Mouse (Mus musculus): ENCODE data around the gene Thap2. TPM values are rescaled to one million over a fixed set of nuclear protein-coding genes. Genes with fewer than 3 reads are reported as not detected.

Thap2 gene
- polyA plus RNA-seq, 1 experiment from 2014 or later, result 14.1 TPM

DNA sequence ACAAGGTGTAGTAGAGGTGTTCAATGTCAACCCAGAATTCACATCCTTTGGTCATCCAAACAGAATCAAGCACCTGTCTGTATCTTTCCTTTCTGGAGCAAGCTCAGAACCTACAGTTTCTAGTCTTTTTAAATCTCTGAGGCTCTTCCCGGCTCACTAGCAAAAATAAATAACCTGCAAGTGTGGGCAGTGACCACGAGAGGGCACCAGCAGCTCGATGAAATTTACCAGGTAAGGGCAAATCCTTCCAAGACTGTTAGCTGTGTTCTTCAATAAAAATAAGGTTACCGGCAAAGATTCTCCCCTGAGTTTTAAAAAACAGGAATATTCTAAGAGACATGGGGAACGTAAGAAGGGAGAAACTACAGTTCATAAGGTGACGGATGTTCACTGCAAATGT lies 60.9 kb downstream of the Thap2 start:
- Histone ChIP-seq H3K27ac (replicated peaks in 1 of 2; ENCODE audit: control insufficient read depth in 1 of 2, insufficient read depth in 1 of 2, low read depth in 2 of 2, low read length in 2 of 2) (no peak overlapping the region), H3K36me3 (ENCODE audit: control insufficient read depth, insufficient read depth, low read length) (no peaks in the 10 kb centered on the region), H3K9me3 (ENCODE audit: control insufficient read depth, low read length) (no peaks in the 10 kb centered on the region), H3K4me1 (ENCODE audit: control insufficient read depth in 2 of 2, insufficient read depth in 2 of 2, low read length in 2 of 2) (no peaks in the 10 kb centered on the region), H3K27me3 (ENCODE audit: control insufficient read depth, insufficient read depth, low read length) (no peaks in the 10 kb centered on the region), H3K4me2 (ENCODE audit: low read length) (no peak overlapping the region), H3K4me3 (ENCODE audit: control insufficient read depth in 1 of 2, insufficient read depth in 1 of 2, low read depth in 1 of 2, low read length in 2 of 2) (no peak overlapping the region), H3K9ac (ENCODE audit: low read length) (no peak overlapping the region)
- 8% methylated on average over 6 of the region's 6 CpGs for WGBS
- no peak for ATAC-seq (ENCODE audit: insufficient number of reproducible peaks, insufficient read depth, low FRiP score, low read depth)

DNA sequence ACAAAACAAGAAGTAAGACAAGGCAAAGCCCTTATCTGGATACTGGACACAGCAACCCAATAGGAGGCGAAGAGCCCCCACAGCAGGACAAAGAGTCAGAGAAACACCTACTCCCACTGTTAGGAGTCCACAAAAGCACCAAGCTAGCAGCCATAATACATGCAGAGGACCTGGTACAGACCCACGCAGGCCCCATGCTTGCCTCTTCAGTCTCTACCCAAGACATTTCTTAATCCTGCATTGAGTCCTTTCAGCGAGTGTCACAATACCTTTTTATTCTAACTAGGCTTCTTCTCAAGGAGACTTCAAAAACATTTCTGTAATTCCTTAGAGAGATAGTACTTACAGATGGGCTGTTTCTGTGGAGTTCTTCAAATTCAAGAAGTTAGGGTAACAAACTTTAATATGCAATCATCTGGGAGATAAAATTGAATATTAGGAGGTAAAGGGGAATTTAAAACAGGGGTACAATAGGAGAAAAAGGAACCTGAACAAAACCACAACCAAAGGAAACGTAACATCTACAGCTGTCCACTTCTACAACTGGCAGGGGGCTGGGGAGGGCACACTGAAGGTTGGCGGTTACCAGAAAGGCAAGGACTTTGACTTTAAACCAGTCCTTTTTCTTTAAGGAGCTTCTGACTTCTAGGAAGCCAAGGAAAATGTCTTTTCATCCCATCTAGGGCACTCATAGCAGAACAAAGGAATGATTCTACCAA lies 62.8 kb downstream of the Thap2 start:
- 73% methylated on average over 5 of the region's 5 CpGs for WGBS

More for the DNA sequence above, 62.8 kb downstream of the Thap2 start:
- ATAC-seq (ENCODE audit: insufficient number of reproducible peaks, insufficient read depth, low FRiP score, low read depth), result no peak
- H3K9ac ChIP-seq (ENCODE audit: low read length), result no peak overlapping the region
- H3K4me2 ChIP-seq (ENCODE audit: low read length), result no peak overlapping the region
- H3K4me1 ChIP-seq (ENCODE audit: control insufficient read depth in 2 of 2, insufficient read depth in 2 of 2, low read length in 2 of 2), result peaks cover 0 to 2% of the 10 kb centered on the region in 2 experiments; a peak in 2 of 4 replicates
- no peaks in the 10 kb centered on the region for H3K9me3 ChIP-seq (ENCODE audit: control insufficient read depth, low read length)
- no peak overlapping the region for H3K4me3 ChIP-seq (ENCODE audit: control insufficient read depth in 1 of 2, insufficient read depth in 1 of 2, low read depth in 1 of 2, low read length in 2 of 2)
- H3K27ac ChIP-seq (replicated peaks in 1 of 2; ENCODE audit: control insufficient read depth in 1 of 2, insufficient read depth in 1 of 2, low read depth in 2 of 2, low read length in 2 of 2), result no peak overlapping the region
- H3K36me3 ChIP-seq (ENCODE audit: control insufficient read depth, insufficient read depth, low read length), result no peaks in the 10 kb centered on the region
- no peaks in the 10 kb centered on the region for H3K27me3 ChIP-seq (ENCODE audit: control insufficient read depth, insufficient read depth, low read length)

Other genes with a start within 250 kb of the Thap2 start
- gene Tph2, start 199.4 kb downstream of the Thap2 start, polyA plus RNA-seq (2014; fragmentation: Nextera tagmentation; extraction: Ambion mirVana), result not detected in 2 replicates
- gene Tbc1d15, start 133.0 kb downstream of the Thap2 start, polyA plus RNA-seq (2014; fragmentation: Nextera tagmentation; extraction: Ambion mirVana), result 42.3 and 48.1 TPM in 2 replicates
- 18.6 and 22.0 TPM in 2 replicates for gene Rab21, start 68.8 kb downstream of the Thap2 start, polyA plus RNA-seq (2014; fragmentation: Nextera tagmentation; extraction: Ambion mirVana)
- 24.3 and 30.1 TPM in 2 replicates for gene Tmem19, start 21.9 kb downstream of the Thap2 start, polyA plus RNA-seq (2014; fragmentation: Nextera tagmentation; extraction: Ambion mirVana)
- 18.8 and 19.1 TPM in 2 replicates for gene Zfc3h1, start 516 bp upstream of the Thap2 start, polyA plus RNA-seq (2014; fragmentation: Nextera tagmentation; extraction: Ambion mirVana)
- not detected in 2 replicates for gene A930009A15Rik, start 185.5 kb upstream of the Thap2 start, polyA plus RNA-seq (2014; fragmentation: Nextera tagmentation; extraction: Ambion mirVana)
- 0.19 and 0.32 TPM in 2 replicates for gene Lgr5, start 203.3 kb upstream of the Thap2 start, polyA plus RNA-seq (2014; fragmentation: Nextera tagmentation; extraction: Ambion mirVana)

Data from heart, embryonic 14.5 days (tissue).